Mouse (Mus musculus) spleen, adult 2 months (tissue): ENCODE data around the gene 5330417H12Rik. TPM values are rescaled to one million over a fixed set of nuclear protein-coding genes. Genes with fewer than 3 reads are reported as not detected.
A peak's percentile ranks its signal among the peaks of the same experiment; 100 is the strongest.

ENCODE experiments used
- DNase-seq, 2 experiments: peaks; one replicate each; pipeline versions ENCODE4 v3.0.0 to v3.0.0-alpha.2; 2012 to 2021; ENCODE audit warnings: low spot score in 2 of 2, low read depth in 1 of 2
- H3K27ac ChIP-seq: fragments of 200-500 bp; 2 replicates; pipeline ENCODE4 v1.5.1; 2012; ENCODE audit warnings: low read length, inconsistent platforms; ENCODE audit not compliant: insufficient read depth
- H3K27me3 ChIP-seq: fragments of 200-500 bp; 2 replicates; pipeline ENCODE4 v1.6.1; 2012; ENCODE audit warnings: mild to moderate bottlenecking, moderate library complexity, low read length, inconsistent platforms; ENCODE audit not compliant: control insufficient read depth, insufficient read depth
- H3K36me3 ChIP-seq: fragments of 200-500 bp; 2 replicates; pipeline ENCODE4 v1.6.1; 2012; ENCODE audit warnings: mild to moderate bottlenecking, low read length, inconsistent platforms; ENCODE audit not compliant: control insufficient read depth, insufficient read depth
- H3K4me1 ChIP-seq: fragments of 200-500 bp; 2 replicates; pipeline ENCODE4 v1.6.1; 2011; ENCODE audit warnings: inconsistent platforms; ENCODE audit not compliant: control insufficient read depth, insufficient read depth, insufficient read length
- H3K4me3 ChIP-seq: fragments of 200-500 bp; 2 replicates; pipeline ENCODE4 v1.5.1; 2011; ENCODE audit warnings: mild to moderate bottlenecking, inconsistent platforms; ENCODE audit not compliant: insufficient read depth, insufficient read length; ENCODE audit errors: extremely low read depth
- CTCF ChIP-seq: fragments of 200-500 bp; IDR thresholded peaks from 2 replicates; pipeline ENCODE4 v1.5.1; 2011; ENCODE audit warnings: mild to moderate bottlenecking, inconsistent platforms; ENCODE audit not compliant: insufficient read depth, insufficient read length, insufficient replicate concordance; ENCODE audit errors: extremely low read depth
- POLR2A ChIP-seq: fragments of 200-500 bp; IDR thresholded peaks from 2 replicates; pipeline ENCODE4 v1.6.1; 2011; ENCODE audit warnings: low read depth, low read length, inconsistent platforms
- WGBS: fragments of 180-500 bp; shearing (Covaris S2); methylation state at CpG from one replicate; pipeline ENCODE4 v1.1.7; 2018; 5-methylcytosine and 5-hydroxymethylcytosine counted together
- polyA plus RNA-seq: library from polyadenylated mRNA; depleted of rRNA; stranded (reverse); fragments of >200 nt; gene quantifications from 2 replicates; pipeline ENCODE4 v1.2.3, GENCODE M21; 2012

The 5330417H12Rik gene
- polyA plus RNA-seq, 1 experiment = not detected

DNA sequence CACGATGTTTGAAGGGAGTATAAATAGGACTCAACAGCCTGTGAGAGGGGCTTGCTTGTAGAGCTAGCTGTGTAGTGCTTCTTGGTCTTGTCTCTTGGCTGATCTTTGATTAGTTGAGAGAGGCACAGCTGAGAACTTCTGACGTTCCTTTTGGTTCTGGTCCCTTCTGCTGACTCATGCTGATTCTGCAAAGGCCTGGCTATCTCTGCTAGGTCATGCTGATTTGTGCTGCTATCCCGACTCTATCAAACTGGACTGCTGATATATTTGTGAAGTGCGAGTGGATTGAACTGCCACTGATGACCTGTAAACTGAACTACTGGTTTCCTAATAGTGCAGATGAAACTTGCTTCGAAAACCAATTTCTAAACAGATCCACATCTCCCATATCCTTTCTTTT, 14.1 kb downstream of the 5330417H12Rik start:
- Histone ChIP-seq H3K36me3 (no peaks in the 10 kb centered on the region), H3K4me3 (no peak overlapping the region), H3K27ac (no peak overlapping the region), H3K4me1 (peaks cover 7% of the 10 kb centered on the region), H3K27me3 (no peaks in the 10 kb centered on the region)
- no peak for DNase-seq
- 71% methylated on average over 5 of the region's 5 CpGs for WGBS
- TF ChIP-seq CTCF (no peak), POLR2A (no peak)

- H3K27ac ChIP-seq = peak overlapping the region; percentile 70
- H3K4me1 ChIP-seq = peaks cover 7% of the 10 kb centered on the region
- DNase-seq = peak in 1 of 2 experiments; percentile 57
- WGBS = 58% methylated on average over 2 of the region's 2 CpGs
- no peak overlapping the region for H3K4me3 ChIP-seq
- no peaks in the 10 kb centered on the region for H3K36me3 ChIP-seq
- TF ChIP-seq POLR2A (no peak), CTCF (no peak)
- no peaks in the 10 kb centered on the region for H3K27me3 ChIP-seq
These were observed 15.2 kb downstream of the 5330417H12Rik start for GRCm38 (mm10) chr7:107609622-107610255.

GRCm38 (mm10) chr7:107607766-107608165, 17.2 kb downstream of the 5330417H12Rik start:
- no peak overlapping the region for H3K4me3 ChIP-seq
- peaks cover 7% of the 10 kb centered on the region for H3K4me1 ChIP-seq
- DNase-seq = no peak
- no peaks in the 10 kb centered on the region for H3K36me3 ChIP-seq
- WGBS = 72% methylated on average over 1 of the region's 1 CpGs
- H3K27ac ChIP-seq = no peak overlapping the region
- no peak for TF ChIP-seq POLR2A
- no peaks in the 10 kb centered on the region for H3K27me3 ChIP-seq

- Histone ChIP-seq H3K27me3 (no peaks in the 10 kb centered on the region), H3K4me1 (no peaks in the 10 kb centered on the region), H3K36me3 (no peaks in the 10 kb centered on the region), H3K4me3 (no peak overlapping the region), H3K27ac (no peak overlapping the region)
- DNase-seq = no peak
- 76% methylated on average over 6 of the region's 6 CpGs for WGBS
- TF ChIP-seq POLR2A (no peak), CTCF (no peak)
These were observed 22.0 kb downstream of the 5330417H12Rik start for GRCm38 (mm10) chr7:107602913-107603312.

DNA sequence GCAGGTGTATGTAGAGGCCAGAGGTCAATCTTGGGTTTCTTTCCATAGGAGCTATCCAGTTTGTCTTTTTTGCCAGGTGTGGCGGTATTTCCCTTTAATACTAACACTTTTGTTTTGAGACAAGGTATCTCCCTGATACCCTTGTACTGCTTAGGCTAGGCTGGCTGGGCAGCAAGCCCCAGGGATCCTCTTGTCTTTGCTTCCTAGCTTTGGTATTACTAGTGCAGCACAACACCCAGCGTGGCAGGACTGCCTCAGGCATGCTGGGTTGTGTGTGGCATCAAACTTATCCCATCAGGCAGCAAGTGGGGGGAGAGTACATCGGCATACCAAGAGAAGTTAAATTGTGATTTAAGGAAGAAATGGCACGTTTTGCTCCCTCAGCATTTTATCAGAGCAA, 22.5 kb downstream of the 5330417H12Rik start:
- Histone ChIP-seq H3K4me3 (no peak overlapping the region), H3K27ac (no peak overlapping the region), H3K36me3 (no peaks in the 10 kb centered on the region), H3K27me3 (no peaks in the 10 kb centered on the region), H3K4me1 (no peaks in the 10 kb centered on the region)
- WGBS = 80% methylated on average over 4 of the region's 4 CpGs
- no peak for TF ChIP-seq POLR2A
- no peak for TF ChIP-seq CTCF
- no peak for DNase-seq

GRCm38 (mm10) chr7:107600651-107601050, 24.3 kb downstream of the 5330417H12Rik start:
- Histone ChIP-seq H3K27me3 (no peaks in the 10 kb centered on the region), H3K4me3 (no peak overlapping the region), H3K36me3 (no peaks in the 10 kb centered on the region), H3K4me1 (peaks cover 2% of the 10 kb centered on the region; the same call in 1 of the 2 replicates), H3K27ac (no peak overlapping the region)
- DNase-seq = no peak
- TF ChIP-seq POLR2A (no peak), CTCF (no peak)
- 85% methylated on average over 5 of the region's 5 CpGs for WGBS

- Histone ChIP-seq H3K4me1 (peaks cover 6% of the 10 kb centered on the region; the same call in 1 of the 2 replicates), H3K4me3 (no peak overlapping the region), H3K27ac (no peak overlapping the region), H3K27me3 (no peaks in the 10 kb centered on the region), H3K36me3 (no peaks in the 10 kb centered on the region)
- DNase-seq = no peak
- WGBS = 86% methylated on average over 3 of the region's 3 CpGs
- TF ChIP-seq POLR2A (no peak), CTCF (no peak)
These were observed 27.0 kb downstream of the 5330417H12Rik start for GRCm38 (mm10) chr7:107597956-107598355.
